In the genomic region with DNA sequence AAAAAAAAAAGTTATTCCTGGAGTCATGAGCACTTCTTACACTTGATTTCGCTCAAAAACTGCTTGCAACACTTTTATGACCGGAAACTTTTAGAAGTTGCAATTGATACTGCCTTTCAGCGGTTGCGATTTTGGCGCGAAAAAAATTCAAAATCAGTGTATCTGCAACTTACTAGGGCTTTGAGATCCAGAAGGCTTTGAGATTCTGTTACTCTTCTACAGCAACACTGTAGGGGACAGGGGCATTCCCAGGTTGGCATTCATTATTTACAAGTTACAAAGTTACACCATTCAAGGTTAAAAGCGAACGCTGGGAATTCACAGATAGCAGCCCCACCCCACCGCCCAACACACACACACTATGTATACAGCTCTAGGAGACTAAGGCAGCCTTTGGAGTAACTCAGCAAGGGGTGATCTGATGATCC, we compare ENCODE assay signal across 8 mouse cellular contexts. TPM values are rescaled to one million over a fixed set of nuclear protein-coding genes. Genes with fewer than 3 reads are reported as not detected.
DNase-seq lines count a peak whose midpoint lies in the region; ATAC-seq and TF ChIP-seq lines count a peak whose summit lies in the region.

No protein-coding gene starts in this region.

- in situ Hi-C loops in ES-E14 (cut with MboI; ENCODE audit: low sequenced_read_pairs in 2 of 2, unreplicated experiment in 2 of 2) = no loop called here

- H3K36me3 ChIP-seq in heart, embryonic 10.5 days = no peaks in the 10 kb centered on the region
- H3K36me3 ChIP-seq in ES-E14 (ENCODE audit: control insufficient read depth, insufficient read depth, low read length, poor library complexity, severe bottlenecking) (no peaks in the 10 kb centered on the region), macrophage (ENCODE audit: inconsistent target) (no peaks in the 10 kb centered on the region)
- H3K36me3 ChIP-seq in embryonic facial prominence, embryonic 14.5 days (ENCODE audit: control insufficient read depth, insufficient read depth, low read length) = no peaks in the 10 kb centered on the region
- no peaks in the 10 kb centered on the region for H3K36me3 ChIP-seq in intestine, embryonic 14.5 days (ENCODE audit: control insufficient read depth, insufficient read depth, low read length)
- H3K36me3 ChIP-seq in stomach, postnatal 0 days (ENCODE audit: control insufficient read depth, insufficient read depth, low read length) = no peaks in the 10 kb centered on the region

- TF ChIP-seq EP300 in stomach, postnatal 0 days (optimal IDR thresholded peaks at IDR 0.05) = no peak

- no peak for TF ChIP-seq CTCF in stomach, postnatal 0 days (IDR thresholded peaks at IDR 0.05; ENCODE audit: low read depth)

- H3K27ac ChIP-seq in heart, embryonic 10.5 days = peak overlapping the region; percentile 90
- H3K27ac ChIP-seq in ES-E14 (ENCODE audit: insufficient read depth, low read depth, low read length, poor library complexity, severe bottlenecking) = peak overlapping the region; percentile 40; the same call in 1 of the 2 replicates
- H3K27ac ChIP-seq in embryonic facial prominence, embryonic 14.5 days (replicated peaks; ENCODE audit: low read depth, low read length) = peak overlapping the region; percentile 89
- peak overlapping the region; percentile 92 for H3K27ac ChIP-seq in intestine, embryonic 14.5 days (ENCODE audit: low read depth)
- peak overlapping the region; percentile 88 for H3K27ac ChIP-seq in macrophage
- peak overlapping the region; percentile 35 for H3K27ac ChIP-seq in stomach, postnatal 0 days (replicated peaks)

- H3K9me3 ChIP-seq in heart, embryonic 10.5 days = no peaks in the 10 kb centered on the region
- H3K9me3 ChIP-seq in ES-E14 (ENCODE audit: control insufficient read depth, insufficient read depth, low read depth, low read length) = no peaks in the 10 kb centered on the region
- H3K9me3 ChIP-seq in embryonic facial prominence, embryonic 14.5 days (ENCODE audit: control insufficient read depth, low read length) = no peaks in the 10 kb centered on the region
- no peaks in the 10 kb centered on the region for H3K9me3 ChIP-seq in intestine, embryonic 14.5 days (ENCODE audit: control insufficient read depth, low read length)
- no peaks in the 10 kb centered on the region for H3K9me3 ChIP-seq in stomach, postnatal 0 days (ENCODE audit: control insufficient read depth, low read length)

- no peaks in the 10 kb centered on the region for H3K27me3 ChIP-seq in heart, embryonic 10.5 days (ENCODE audit: insufficient read depth, poor library complexity, severe bottlenecking)
- no peaks in the 10 kb centered on the region for H3K27me3 ChIP-seq in embryonic facial prominence, embryonic 14.5 days (replicated peaks; ENCODE audit: control insufficient read depth, insufficient read depth, low read length)
- H3K27me3 ChIP-seq in intestine, embryonic 14.5 days (replicated peaks; ENCODE audit: control insufficient read depth, insufficient read depth, low read length) = no peaks in the 10 kb centered on the region
- H3K27me3 ChIP-seq in stomach, postnatal 0 days (ENCODE audit: control insufficient read depth, insufficient read depth, low read length) = no peaks in the 10 kb centered on the region

- WGBS in heart, embryonic 10.5 days = 4% methylated on average over 9 of the region's 9 CpGs
- WGBS in embryonic facial prominence, embryonic 14.5 days = 0% methylated on average over 9 of the region's 9 CpGs
- 2% methylated on average over 9 of the region's 9 CpGs for WGBS in intestine, embryonic 14.5 days
- 15% methylated on average over 9 of the region's 9 CpGs for WGBS in macrophage (ENCODE audit: missing documents)
- 3% methylated on average over 9 of the region's 9 CpGs for WGBS in stomach, postnatal 0 days

- H3K4me2 ChIP-seq in embryonic facial prominence, embryonic 14.5 days (ENCODE audit: low read depth, low read length) = peak overlapping the region; percentile 60
- peak overlapping the region; percentile 61 for H3K4me2 ChIP-seq in intestine, embryonic 14.5 days (ENCODE audit: low read length)
- peak overlapping the region; percentile 54 for H3K4me2 ChIP-seq in stomach, postnatal 0 days (replicated peaks; ENCODE audit: low read depth)

- DNase-seq in heart, embryonic 10.5 days (ENCODE audit: low spot score) = peak; percentile 80
- no peak for DNase-seq in heart, adult 8-10 months (ENCODE audit: low spot score)
- peak; percentile 58 for DNase-seq in ES-E14 (ENCODE audit: low read depth, low spot score)
- peak; percentile 81 for DNase-seq in embryonic facial prominence, embryonic 14.5 days (ENCODE audit: low spot score)
- DNase-seq in intestine, embryonic 14.5 days (ENCODE audit: low spot score) = peak; percentile 79
- peak; percentile 30 for DNase-seq in stomach, postnatal 0 days (ENCODE audit: low spot score)
- DNase-seq in right cerebral cortex, postnatal 4 days = no peak

- H3K9ac ChIP-seq in ES-E14 (ENCODE audit: insufficient read depth, low read depth, low read length, poor library complexity, severe bottlenecking) = peak overlapping the region; percentile 38; the same call in 1 of the 2 replicates
- H3K9ac ChIP-seq in embryonic facial prominence, embryonic 14.5 days (ENCODE audit: low read depth, low read length) = peak overlapping the region; percentile 54
- peak overlapping the region; percentile 54 for H3K9ac ChIP-seq in intestine, embryonic 14.5 days (ENCODE audit: low read length)
- H3K9ac ChIP-seq in stomach, postnatal 0 days (ENCODE audit: low read length) = peak overlapping the region; percentile 1; the same call in 1 of the 2 replicates

- H3K4me1 ChIP-seq in heart, embryonic 10.5 days = peaks cover 27% of the 10 kb centered on the region
- H3K4me1 ChIP-seq in ES-E14 (ENCODE audit: control insufficient read depth in 2 of 2, insufficient read depth in 2 of 2, low read length in 2 of 2, poor library complexity in 1 of 2) = peaks cover 0 to 2% of the 10 kb centered on the region in 2 experiments; a peak in 2 of 4 replicates
- H3K4me1 ChIP-seq in embryonic facial prominence, embryonic 14.5 days (ENCODE audit: control insufficient read depth, insufficient read depth, low read length) = peaks cover 34% of the 10 kb centered on the region
- H3K4me1 ChIP-seq in intestine, embryonic 14.5 days (replicated peaks; ENCODE audit: control insufficient read depth, insufficient read depth, low read length) = peaks cover 25% of the 10 kb centered on the region
- H3K4me1 ChIP-seq in stomach, postnatal 0 days (replicated peaks; ENCODE audit: control insufficient read depth, insufficient read depth) = no peaks in the 10 kb centered on the region

- H3K79me2 ChIP-seq in macrophage (ENCODE audit: inconsistent target) = no peaks in the 10 kb centered on the region

- ATAC-seq in embryonic facial prominence, embryonic 14.5 days (ENCODE audit: low read depth) = no peak
- ATAC-seq in intestine, embryonic 14.5 days (replicated peaks; ENCODE audit: low FRiP score, low TSS enrichment, low read depth) = no peak
- no peak for ATAC-seq in stomach, postnatal 0 days (ENCODE audit: low FRiP score, low TSS enrichment)

- peak overlapping the region; percentile 57 for H3K4me3 ChIP-seq in heart, embryonic 10.5 days
- peak overlapping the region; percentile 13 to 30; a peak in 2 of 4 replicates for H3K4me3 ChIP-seq in ES-E14 (ENCODE audit: insufficient read depth in 1 of 2, low read depth in 1 of 2, low read length in 2 of 2, poor library complexity in 1 of 2, severe bottlenecking in 1 of 2)
- peak overlapping the region; percentile 44 for H3K4me3 ChIP-seq in embryonic facial prominence, embryonic 14.5 days (ENCODE audit: low read depth, low read length)
- peak overlapping the region; percentile 39 for H3K4me3 ChIP-seq in intestine, embryonic 14.5 days (ENCODE audit: low read depth, low read length)
- peak overlapping the region; percentile 29 for H3K4me3 ChIP-seq in macrophage (ENCODE audit: inconsistent target)
- H3K4me3 ChIP-seq in stomach, postnatal 0 days (ENCODE audit: low read depth, low read length) = peak overlapping the region; percentile 33

RNA-seq across cellular contexts. Expression of gene Hist1h3i, which starts 0.6 kb away (rescaled TPM):
- polyA plus RNA-seq in heart, embryonic 10.5 days (2016; fragmentation: Nextera tagmentation; extraction: Ambion mirVana) = 51.2 and 119 TPM in 2 replicates
- total RNA-seq in heart, adult 8-10 months (2022) = 10 to 100 TPM in 1 of 4 experiments, 1 to 10 TPM in 3; 6.6 to 10.5 (median 8.8) TPM
- total RNA-seq in ES-E14 (2012; rRNA removed) = 874 and 1,089 TPM in 2 replicates
- 127 and 141 TPM in 2 replicates for polyA plus RNA-seq in embryonic facial prominence, embryonic 14.5 days (2014; fragmentation: Nextera tagmentation; extraction: Ambion mirVana)
- 188 and 230 TPM in 2 replicates for polyA plus RNA-seq in intestine, embryonic 14.5 days (2014; fragmentation: Nextera tagmentation; extraction: Ambion mirVana)
- total RNA-seq in macrophage (2018; cell fraction: chromatin; rRNA removed) = 10 to 100 TPM in 7 of 26 experiments, 1 to 10 TPM in 7, not detected in 12; 4.1 to 59.8 (median 9.4) TPM
- 10 to 100 TPM in 21 of 26 experiments, 1 to 10 TPM in 5; 4.4 to 63.6 (median 19.3) TPM for total RNA-seq in macrophage (2018; cell fraction: cytosol; rRNA removed)
- 10 to 100 TPM in 5 of 26 experiments, 1 to 10 TPM in 16, not detected in 5; 3.4 to 43.7 (median 6.8) TPM for total RNA-seq in macrophage (2018; cell fraction: nucleus; rRNA removed)
- not detected in 3 replicates for polyA plus RNA-seq in macrophage (2018)
- polyA plus RNA-seq in stomach, postnatal 0 days (2015; fragmentation: Nextera tagmentation; extraction: Ambion mirVana) = 31.2 and 44.3 TPM in 2 replicates

RNA-seq across cellular contexts. Expression of gene Hist1h2an, which starts 3.3 kb away (rescaled TPM):
- 4.6 and 7.6 TPM in 2 replicates for polyA plus RNA-seq in heart, embryonic 10.5 days (2016; fragmentation: Nextera tagmentation; extraction: Ambion mirVana)
- 1 to 10 TPM in 1 of 4 experiments, not detected in 3; 1.1 TPM for total RNA-seq in heart, adult 8-10 months (2022)
- total RNA-seq in ES-E14 (2012; rRNA removed) = 657 and 889 TPM in 2 replicates
- polyA plus RNA-seq in embryonic facial prominence, embryonic 14.5 days (2014; fragmentation: Nextera tagmentation; extraction: Ambion mirVana) = 6.0 and 6.4 TPM in 2 replicates
- polyA plus RNA-seq in intestine, embryonic 14.5 days (2014; fragmentation: Nextera tagmentation; extraction: Ambion mirVana) = 10.1 TPM in 1 of 2 replicates, not detected in the other
- 10 to 100 TPM in 1 of 26 experiments, 1 to 10 TPM in 6, not detected in 19; 4.5 to 13.8 (median 6.9) TPM for total RNA-seq in macrophage (2018; cell fraction: chromatin; rRNA removed)
- 10 to 100 TPM in 4 of 26 experiments, 1 to 10 TPM in 17, under 1 TPM in 2, not detected in 3; 0.92 to 20.1 (median 3.8) TPM for total RNA-seq in macrophage (2018; cell fraction: cytosol; rRNA removed)
- total RNA-seq in macrophage (2018; cell fraction: nucleus; rRNA removed) = 10 to 100 TPM in 2 of 26 experiments, 1 to 10 TPM in 8, not detected in 16; 3.7 to 16.7 (median 6.7) TPM
- polyA plus RNA-seq in macrophage (2018) = not detected in 3 replicates
- 1.4 and 1.6 TPM in 2 replicates for polyA plus RNA-seq in stomach, postnatal 0 days (2015; fragmentation: Nextera tagmentation; extraction: Ambion mirVana)

RNA-seq across cellular contexts. Expression of gene Hist1h1b, which starts 3.3 kb away (rescaled TPM):
- polyA plus RNA-seq in heart, embryonic 10.5 days (2016; fragmentation: Nextera tagmentation; extraction: Ambion mirVana) = 12.2 and 12.8 TPM in 2 replicates
- total RNA-seq in heart, adult 8-10 months (2022) = 1 to 10 TPM in 3 of 4 experiments, under 1 TPM in 1; 0.62 to 4.7 (median 2.5) TPM
- 619 and 849 TPM in 2 replicates for total RNA-seq in ES-E14 (2012; rRNA removed)
- 10.0 and 11.8 TPM in 2 replicates for polyA plus RNA-seq in embryonic facial prominence, embryonic 14.5 days (2014; fragmentation: Nextera tagmentation; extraction: Ambion mirVana)
- 16.0 and 16.8 TPM in 2 replicates for polyA plus RNA-seq in intestine, embryonic 14.5 days (2014; fragmentation: Nextera tagmentation; extraction: Ambion mirVana)
- total RNA-seq in macrophage (2018; cell fraction: chromatin; rRNA removed) = 10 to 100 TPM in 1 of 26 experiments, 1 to 10 TPM in 21, not detected in 4; 1.3 to 25.1 (median 5.2) TPM
- 10 to 100 TPM in 11 of 26 experiments, 1 to 10 TPM in 15; 1.9 to 34.6 (median 8.0) TPM for total RNA-seq in macrophage (2018; cell fraction: cytosol; rRNA removed)
- total RNA-seq in macrophage (2018; cell fraction: nucleus; rRNA removed) = 10 to 100 TPM in 5 of 26 experiments, 1 to 10 TPM in 19, not detected in 2; 1.0 to 47.6 (median 5.9) TPM
- not detected in 3 replicates for polyA plus RNA-seq in macrophage (2018)
- polyA plus RNA-seq in stomach, postnatal 0 days (2015; fragmentation: Nextera tagmentation; extraction: Ambion mirVana) = 4.3 and 10.5 TPM in 2 replicates

RNA-seq across cellular contexts. Expression of gene Hist1h2bp, which starts 3.5 kb away (rescaled TPM):
- 1.00 and 1.6 TPM in 2 replicates for polyA plus RNA-seq in heart, embryonic 10.5 days (2016; fragmentation: Nextera tagmentation; extraction: Ambion mirVana)
- 1 to 10 TPM in 3 of 4 experiments, under 1 TPM in 1; 0.81 to 6.2 (median 1.3) TPM for total RNA-seq in heart, adult 8-10 months (2022)
- total RNA-seq in ES-E14 (2012; rRNA removed) = 634 and 879 TPM in 2 replicates
- 0.56 and 0.61 TPM in 2 replicates for polyA plus RNA-seq in embryonic facial prominence, embryonic 14.5 days (2014; fragmentation: Nextera tagmentation; extraction: Ambion mirVana)
- 0.74 and 1.8 TPM in 2 replicates for polyA plus RNA-seq in intestine, embryonic 14.5 days (2014; fragmentation: Nextera tagmentation; extraction: Ambion mirVana)
- 1 to 10 TPM in 2 of 26 experiments, not detected in 24; 2.6 to 3.0 TPM for total RNA-seq in macrophage (2018; cell fraction: chromatin; rRNA removed)
- total RNA-seq in macrophage (2018; cell fraction: cytosol; rRNA removed) = 1 to 10 TPM in 11 of 26 experiments, under 1 TPM in 11, not detected in 4; 0.44 to 2.8 (median 0.95) TPM
- total RNA-seq in macrophage (2018; cell fraction: nucleus; rRNA removed) = 1 to 10 TPM in 2 of 26 experiments, not detected in 24; 2.2 to 2.9 TPM
- not detected in 3 replicates for polyA plus RNA-seq in macrophage (2018)
- 0.54 and 2.0 TPM in 2 replicates for polyA plus RNA-seq in stomach, postnatal 0 days (2015; fragmentation: Nextera tagmentation; extraction: Ambion mirVana)

RNA-seq across cellular contexts. Expression of gene Hist1h2bq, which starts 26.2 kb away (rescaled TPM):
- polyA plus RNA-seq in heart, embryonic 10.5 days (2016; fragmentation: Nextera tagmentation; extraction: Ambion mirVana) = 9.9 and 15.1 TPM in 2 replicates
- total RNA-seq in heart, adult 8-10 months (2022) = 10 to 100 TPM; 25.7 to 37.7 (median 29.1) TPM
- total RNA-seq in ES-E14 (2012; rRNA removed) = 1,775 and 2,433 TPM in 2 replicates
- polyA plus RNA-seq in embryonic facial prominence, embryonic 14.5 days (2014; fragmentation: Nextera tagmentation; extraction: Ambion mirVana) = 13.6 and 14.1 TPM in 2 replicates
- 19.9 and 23.4 TPM in 2 replicates for polyA plus RNA-seq in intestine, embryonic 14.5 days (2014; fragmentation: Nextera tagmentation; extraction: Ambion mirVana)
- total RNA-seq in macrophage (2018; cell fraction: chromatin; rRNA removed) = 10 to 100 TPM in 1 of 26 experiments, 1 to 10 TPM in 19, under 1 TPM in 1, not detected in 5; 1.00 to 11.4 (median 2.7) TPM
- 10 to 100 TPM in 18 of 26 experiments, 1 to 10 TPM in 8; 3.9 to 39.1 (median 12.0) TPM for total RNA-seq in macrophage (2018; cell fraction: cytosol; rRNA removed)
- 10 to 100 TPM in 5 of 26 experiments, 1 to 10 TPM in 18, not detected in 3; 1.3 to 20.7 (median 3.3) TPM for total RNA-seq in macrophage (2018; cell fraction: nucleus; rRNA removed)
- polyA plus RNA-seq in macrophage (2018) = 0.17 to 0.62 TPM in 2 of 3 replicates, not detected in the other
- polyA plus RNA-seq in stomach, postnatal 0 days (2015; fragmentation: Nextera tagmentation; extraction: Ambion mirVana) = 7.7 and 9.9 TPM in 2 replicates

Comparison
In these comparisons a context has a peak if more than half of its experiments do, and no peak if none do; other contexts are left out.
1. DNase-seq: peak in heart, embryonic 10.5 days (single experiment), ES-E14 (single experiment), embryonic facial prominence, embryonic 14.5 days (single experiment), intestine, embryonic 14.5 days (single experiment) and stomach, postnatal 0 days (single experiment); none in heart, adult 8-10 months (single experiment) and right cerebral cortex, postnatal 4 days (single experiment).
2. H3K27ac ChIP-seq: peak in every context shown above with its lines; median percentile 92 in intestine, embryonic 14.5 days; 90 in heart, embryonic 10.5 days; 89 in embryonic facial prominence, embryonic 14.5 days; 88 in macrophage; 40 in ES-E14; 35 in stomach, postnatal 0 days.
3. H3K9ac ChIP-seq: peak in every context shown above with its lines; median percentile 54 in embryonic facial prominence, embryonic 14.5 days; 54 in intestine, embryonic 14.5 days; 38 in ES-E14; 1 in stomach, postnatal 0 days.
4. RNA of gene Hist1h3i, which starts 0.6 kb away (polyA plus RNA-seq): 188 to 230 TPM in intestine, embryonic 14.5 days, 127 to 141 TPM in embryonic facial prominence, embryonic 14.5 days, 51.2 to 119 TPM in heart, embryonic 10.5 days and 31.2 to 44.3 TPM in stomach, postnatal 0 days; not detected in macrophage; every median in the first group is over 10 times any median in the second.
5. Peak in every context shown above with its lines, with median percentiles within 50 percentile points of each other: H3K4me3 ChIP-seq and H3K4me2 ChIP-seq.